Mouse (Mus musculus) lung, postnatal 0 days (tissue): ENCODE measurements at regions not wholly inside any gene's neighbourhood (a gene's known extent, or its start where the extent isn't known, plus 50 kb on each side); places are given as distances from the start of the nearest gene placed in this dataset.
A peak's percentile ranks its signal among the peaks of the same experiment; 100 is the strongest.
"Not testable (repeated sequence)": the region's sequence is repeated elsewhere in the genome, so short reads cannot be mapped to it uniquely, and the experiment has no call there.

Source experiments
- ATAC-seq: fragments of 200-750 bp; cut with Nextera tagmentation; 2 replicates; pipeline ENCODE4 v1.8.0; 2017; ENCODE audit warnings: moderate library complexity
- DNase-seq: peaks from one replicate; pipeline ENCODE4 v3.0.0-alpha.2; 2016; ENCODE audit warnings: low spot score
- H3K27ac ChIP-seq: fragments of 300-500 bp; sonication (generic); 2 replicates; pipeline ENCODE4 v1.5.1; 2014; ENCODE audit warnings: antibody characterized with exemption, mild to moderate bottlenecking, low read length, mixed read lengths
- H3K27me3 ChIP-seq: fragments of 300-500 bp; sonication (generic); replicated peaks from 2 replicates; pipeline ENCODE4 v1.6.1; 2014; ENCODE audit warnings: low read length, mixed read lengths; ENCODE audit not compliant: insufficient read depth
- H3K36me3 ChIP-seq: fragments of 300-500 bp; sonication (generic); 2 replicates; pipeline ENCODE4 v1.6.1; 2014; ENCODE audit warnings: low read length, mixed read lengths; ENCODE audit not compliant: insufficient read depth
- H3K4me1 ChIP-seq: fragments of 300-500 bp; sonication (generic); 2 replicates; pipeline ENCODE4 v1.6.1; 2014; ENCODE audit warnings: antibody characterized with exemption, low read depth, low read length, mixed read lengths; ENCODE audit not compliant: insufficient read depth
- H3K4me2 ChIP-seq: fragments of 300-500 bp; sonication (generic); replicated peaks from 2 replicates; pipeline ENCODE4 v1.6.1; 2014; ENCODE audit warnings: low read depth, mild to moderate bottlenecking, low read length, moderate library complexity, mixed read lengths
- H3K4me3 ChIP-seq: fragments of 300-500 bp; sonication (generic); 2 replicates; pipeline ENCODE4 v1.5.1; 2014; ENCODE audit warnings: low read depth, low read length
- H3K9ac ChIP-seq: fragments of 300-500 bp; sonication (generic); replicated peaks from 2 replicates; pipeline ENCODE4 v1.6.1; 2014; ENCODE audit warnings: low read depth, mild to moderate bottlenecking
- H3K9me3 ChIP-seq: fragments of 300-500 bp; sonication (generic); 2 replicates; pipeline ENCODE4 v1.6.1; 2016; ENCODE audit warnings: low read length, mixed read lengths
- CTCF ChIP-seq: IDR thresholded peaks from 2 replicates; pipeline ENCODE4 v1.5.1; 2016; ENCODE audit warnings: antibody characterized with exemption, mild to moderate bottlenecking
- EP300 ChIP-seq: IDR thresholded peaks from 2 replicates; pipeline ENCODE4 v1.6.1; 2016; ENCODE audit warnings: antibody characterized with exemption, mild to moderate bottlenecking, control low read depth
- WGBS: fragments of 180-500 bp; shearing (Covaris S2); extraction: QIAGEN DNeasy Blood & Tissue Kit; methylation state at CpG from one replicate; pipeline ENCODE4 v1.1.7; 2014; 5-methylcytosine and 5-hydroxymethylcytosine counted together

GRCm38 (mm10) chr17:83061843-83062242 is 153.2 kb upstream of the Pkdcc start:
- TF ChIP-seq CTCF (no peak), EP300 (no peak)
- WGBS: 57% methylated on average over 6 of the region's 6 CpGs
- no peaks in the 10 kb centered on the region for H3K4me1 ChIP-seq
- no peak for ATAC-seq
- no peak overlapping the region for H3K4me3 ChIP-seq
- no peak overlapping the region for H3K4me2 ChIP-seq
- no peaks in the 10 kb centered on the region for H3K27me3 ChIP-seq
- no peak overlapping the region for H3K9ac ChIP-seq
- H3K36me3 ChIP-seq: no peaks in the 10 kb centered on the region
- DNase-seq: no peak
- no peak overlapping the region for H3K27ac ChIP-seq
- no peaks in the 10 kb centered on the region for H3K9me3 ChIP-seq

GRCm38 (mm10) chr17:83063848-83064247 is 151.2 kb upstream of the Pkdcc start:
- no peak for TF ChIP-seq CTCF
- no peak for TF ChIP-seq EP300
- Histone ChIP-seq H3K4me3 (no peak overlapping the region), H3K9me3 (no peaks in the 10 kb centered on the region), H3K9ac (no peak overlapping the region), H3K36me3 (no peaks in the 10 kb centered on the region), H3K4me2 (no peak overlapping the region), H3K27ac (no peak overlapping the region), H3K4me1 (no peaks in the 10 kb centered on the region), H3K27me3 (no peaks in the 10 kb centered on the region)
- ATAC-seq (no peak), DNase-seq (no peak)
- WGBS: 51% methylated on average over 4 of the region's 4 CpGs

DNA sequence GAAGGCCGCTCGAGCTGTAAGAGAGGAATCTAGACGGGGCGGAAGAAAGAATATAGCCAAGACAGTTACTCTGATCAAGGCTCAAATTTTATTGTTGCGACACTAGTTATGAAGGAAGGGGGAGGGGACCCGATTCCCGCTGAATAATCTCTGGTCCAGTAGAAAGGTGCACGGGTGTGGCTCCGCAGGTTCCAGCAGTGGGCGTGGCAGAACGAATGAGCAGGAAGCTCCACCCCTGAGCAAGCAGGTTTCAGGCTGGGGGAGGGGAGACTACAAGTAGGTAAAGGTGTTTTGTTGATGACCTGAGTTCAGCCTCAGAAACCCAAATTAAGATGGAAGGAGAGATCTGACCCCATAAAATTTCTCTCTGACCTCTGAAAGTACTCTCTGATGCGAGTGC is 150.7 kb upstream of the Pkdcc start:
- not testable (repeated sequence) for H3K27me3 ChIP-seq, H3K4me1 ChIP-seq, H3K4me2 ChIP-seq, H3K9ac ChIP-seq, H3K27ac ChIP-seq, H3K9me3 ChIP-seq, H3K4me3 ChIP-seq, ATAC-seq, DNase-seq, H3K36me3 ChIP-seq
- WGBS: 29% methylated on average over 11 of the region's 12 CpGs

GRCm38 (mm10) chr17:83069246-83069645 is 145.8 kb upstream of the Pkdcc start:
- no peak for TF ChIP-seq EP300
- no peak for TF ChIP-seq CTCF
- DNase-seq (no peak), ATAC-seq (no peak)
- Histone ChIP-seq H3K27ac (no peak overlapping the region), H3K4me1 (no peaks in the 10 kb centered on the region), H3K9me3 (no peaks in the 10 kb centered on the region), H3K4me2 (no peak overlapping the region), H3K4me3 (no peak overlapping the region), H3K9ac (no peak overlapping the region), H3K27me3 (no peaks in the 10 kb centered on the region), H3K36me3 (no peaks in the 10 kb centered on the region)
- 54% methylated on average over 4 of the region's 4 CpGs for WGBS

GRCm38 (mm10) chr17:83071746-83072145 is 143.3 kb upstream of the Pkdcc start:
- WGBS: 45% methylated on average over 6 of the region's 6 CpGs
- Histone ChIP-seq H3K27ac (no peak overlapping the region), H3K9ac (no peak overlapping the region), H3K4me2 (no peak overlapping the region), H3K4me1 (no peaks in the 10 kb centered on the region), H3K36me3 (no peaks in the 10 kb centered on the region), H3K27me3 (no peaks in the 10 kb centered on the region), H3K9me3 (no peaks in the 10 kb centered on the region), H3K4me3 (no peak overlapping the region)
- ATAC-seq (no peak), DNase-seq (no peak)
- no peak for TF ChIP-seq EP300
- no peak for TF ChIP-seq CTCF

DNA sequence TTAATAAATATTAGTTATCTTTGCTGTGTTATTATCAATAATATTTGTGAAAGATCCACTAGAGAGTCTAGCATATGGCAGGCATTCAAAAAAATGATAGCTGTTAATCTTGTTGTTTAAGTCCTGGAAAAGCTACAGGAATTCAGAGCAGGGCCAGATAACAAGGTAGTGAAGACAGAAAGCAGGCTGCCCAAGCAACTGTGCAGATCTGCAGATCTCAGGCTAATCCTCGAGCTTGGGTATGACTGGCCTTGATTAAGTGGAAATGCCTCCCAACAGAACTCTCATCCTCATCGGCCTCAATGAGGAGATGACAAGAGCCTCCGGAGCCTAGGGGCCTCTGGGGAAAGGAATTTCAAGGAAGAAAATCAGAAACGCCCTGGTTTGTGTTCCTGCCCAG is 142.9 kb upstream of the Pkdcc start:
- no peaks in the 10 kb centered on the region for H3K36me3 ChIP-seq
- no peaks in the 10 kb centered on the region for H3K9me3 ChIP-seq
- H3K4me1 ChIP-seq: no peaks in the 10 kb centered on the region
- no peak overlapping the region for H3K4me3 ChIP-seq
- TF ChIP-seq EP300 (no peak), CTCF (no peak)
- no peak overlapping the region for H3K27ac ChIP-seq
- H3K27me3 ChIP-seq: no peaks in the 10 kb centered on the region
- ATAC-seq (no peak), DNase-seq (no peak)
- WGBS: 44% methylated on average over 4 of the region's 4 CpGs
- no peak overlapping the region for H3K4me2 ChIP-seq
- no peak overlapping the region for H3K9ac ChIP-seq

DNA sequence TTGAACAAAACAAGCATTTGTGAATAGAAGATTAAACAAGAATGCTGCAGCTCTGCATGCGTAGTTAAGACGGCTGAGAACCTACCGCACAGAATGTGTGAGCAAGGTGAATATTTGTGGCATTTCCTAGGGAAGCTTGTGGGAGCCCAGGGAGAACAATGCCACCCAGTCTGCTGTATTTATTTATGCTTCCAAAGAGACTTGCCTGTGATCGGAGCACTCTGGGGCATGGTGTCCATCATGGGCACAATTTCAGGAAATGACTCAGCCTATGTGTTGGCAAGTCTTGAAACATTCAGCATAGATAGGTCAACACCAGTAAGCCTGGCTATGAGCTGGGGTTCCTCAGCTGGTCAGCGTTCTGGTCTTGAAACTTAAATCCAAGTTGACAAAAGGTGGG is 140.2 kb upstream of the Pkdcc start:
- 32% methylated on average over 5 of the region's 5 CpGs for WGBS
- H3K4me3 ChIP-seq: no peak overlapping the region
- TF ChIP-seq CTCF (no peak), EP300 (0 out of 2 replicates have a peak, but pooled peaks have one; percentile 47)
- H3K27me3 ChIP-seq: no peaks in the 10 kb centered on the region
- no peak overlapping the region for H3K9ac ChIP-seq
- no peaks in the 10 kb centered on the region for H3K36me3 ChIP-seq
- DNase-seq (peak; percentile 52), ATAC-seq (peak; percentile 77)
- no peaks in the 10 kb centered on the region for H3K9me3 ChIP-seq
- H3K27ac ChIP-seq: no peak overlapping the region
- no peak overlapping the region for H3K4me2 ChIP-seq
- H3K4me1 ChIP-seq: no peaks in the 10 kb centered on the region; the same call in 1 of the 2 replicates
